Mouse (Mus musculus) megakaryocyte, embryonic 14.5 days (primary cell): ENCODE results near the gene Hnrnpab.

ENCODE experiments used
- FLI1 ChIP-seq: IDR thresholded peaks from 2 replicates; pipeline ENCODE4 v1.6.1; 2012; ENCODE audit warnings: low read length, inconsistent platforms, mixed read lengths
- GATA1 ChIP-seq: IDR thresholded peaks from 3 replicates; pipeline ENCODE4 v1.6.1; 2012; ENCODE audit warnings: mixed read lengths, low read length, inconsistent platforms, borderline replicate concordance

- TF ChIP-seq FLI1 (no peak; the same call in 1 of the 2 replicates), GATA1 (no peak)
These were observed 823 bp downstream of the Hnrnpab start for GRCm38 (mm10) chr11:51605602-51606446.
